Mouse (Mus musculus) intestine, embryonic 15.5 days (tissue): ENCODE results near the gene Ifitm7. TPM values are rescaled to one million over a fixed set of nuclear protein-coding genes. Genes with fewer than 3 reads are reported as not detected.
"Not testable (repeated sequence)": the region's sequence is repeated elsewhere in the genome, so short reads cannot be mapped to it uniquely, and the experiment has no call there.

Source experiments
- ATAC-seq: fragments of 200-750 bp; cut with Nextera tagmentation; 2 replicates; pipeline ENCODE4 v1.8.0; 2017; ENCODE audit warnings: moderate TSS enrichment, moderate library complexity
- H3K27ac ChIP-seq: fragments of 300-500 bp; sonication (generic); 2 replicates; pipeline ENCODE4 v1.5.1; 2015; ENCODE audit warnings: mild to moderate bottlenecking, inconsistent platforms
- H3K27me3 ChIP-seq: fragments of 300-500 bp; sonication (generic); replicated peaks from 2 replicates; pipeline ENCODE4 v1.6.1; 2015; ENCODE audit warnings: inconsistent platforms
- H3K36me3 ChIP-seq: fragments of 300-500 bp; sonication (generic); 2 replicates; pipeline ENCODE4 v1.6.1; 2015; ENCODE audit warnings: inconsistent platforms
- H3K4me1 ChIP-seq: fragments of 300-500 bp; sonication (generic); replicated peaks from 2 replicates; pipeline ENCODE4 v1.6.1; 2015; ENCODE audit warnings: inconsistent platforms
- H3K4me2 ChIP-seq: fragments of 300-500 bp; sonication (generic); replicated peaks from 2 replicates; pipeline ENCODE4 v1.6.1; 2015; ENCODE audit warnings: mild to moderate bottlenecking, inconsistent platforms
- H3K4me3 ChIP-seq: fragments of 300-500 bp; sonication (generic); replicated peaks from 2 replicates; pipeline ENCODE4 v1.5.1; 2015; ENCODE audit warnings: inconsistent platforms
- H3K9ac ChIP-seq: fragments of 300-500 bp; sonication (generic); 2 replicates; pipeline ENCODE4 v1.6.1; 2015; ENCODE audit warnings: inconsistent platforms
- H3K9me3 ChIP-seq: fragments of 300-500 bp; sonication (generic); 2 replicates; pipeline ENCODE4 v1.6.1; 2016; ENCODE audit warnings: inconsistent platforms
- WGBS: fragments of 180-500 bp; shearing (Covaris S2); methylation state at CpG from one replicate; pipeline ENCODE4 v1.1.7; 2015; 5-methylcytosine and 5-hydroxymethylcytosine counted together
- polyA plus RNA-seq: library from polyadenylated mRNA; unstranded; fragments of >200 nt; fragmentation: Nextera tagmentation; extraction: Ambion mirVana; gene quantifications from 2 replicates; pipeline ENCODE4 v1.2.1, GENCODE M21; 2015

Gene Ifitm7
- polyA plus RNA-seq, 1 experiment from 2014 or later, result not detected

GRCm38 (mm10) chr16:14004726-14005125 is 18.0 kb upstream of the Ifitm7 start:
- no peak overlapping the region for H3K9ac ChIP-seq
- H3K4me3 ChIP-seq, result no peak overlapping the region
- no peaks in the 10 kb centered on the region for H3K4me1 ChIP-seq
- H3K4me2 ChIP-seq, result no peak overlapping the region
- no peaks in the 10 kb centered on the region for H3K9me3 ChIP-seq
- 82% methylated on average over 2 of the region's 2 CpGs for WGBS
- H3K36me3 ChIP-seq, result no peaks in the 10 kb centered on the region
- H3K27me3 ChIP-seq, result no peaks in the 10 kb centered on the region
- ATAC-seq, result peak; percentile 60; the same call in 1 of the 2 replicates
- H3K27ac ChIP-seq, result no peak overlapping the region

DNA sequence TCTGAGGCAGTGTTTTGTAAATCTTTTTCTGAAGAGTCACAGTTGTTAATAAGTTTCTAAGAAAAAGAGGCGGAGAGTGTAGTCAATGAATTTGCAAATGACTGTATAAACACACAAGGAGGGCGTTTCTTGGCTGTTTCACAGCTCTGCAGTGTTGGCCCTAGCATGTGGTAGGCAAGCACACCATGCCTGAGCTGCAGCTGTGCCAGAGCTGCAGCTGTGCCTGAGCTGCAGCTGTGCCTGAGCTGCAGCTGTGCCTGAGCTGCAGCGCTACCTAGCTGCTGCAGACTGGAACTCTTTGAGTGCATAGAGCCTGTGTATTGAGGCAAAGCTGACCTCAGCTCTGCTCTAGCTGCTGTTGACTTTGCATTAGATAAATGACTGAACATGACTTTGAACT is 17.5 kb upstream of the Ifitm7 start:
- Histone ChIP-seq H3K27me3 (no peaks in the 10 kb centered on the region), H3K9ac (no peak overlapping the region), H3K4me2 (no peak overlapping the region), H3K36me3 (no peaks in the 10 kb centered on the region), H3K9me3 (no peaks in the 10 kb centered on the region), H3K4me3 (no peak overlapping the region), H3K4me1 (no peaks in the 10 kb centered on the region), H3K27ac (no peak overlapping the region)
- peak; percentile 94 for ATAC-seq
- 24% methylated on average over 3 of the region's 3 CpGs for WGBS

GRCm38 (mm10) chr16:14003386-14004130 is 16.9 kb upstream of the Ifitm7 start:
- H3K4me1 ChIP-seq, result no peaks in the 10 kb centered on the region
- H3K9ac ChIP-seq, result no peak overlapping the region
- no peak overlapping the region for H3K4me3 ChIP-seq
- H3K27ac ChIP-seq, result no peak overlapping the region
- H3K36me3 ChIP-seq, result no peaks in the 10 kb centered on the region
- no peaks in the 10 kb centered on the region for H3K27me3 ChIP-seq
- no peaks in the 10 kb centered on the region for H3K9me3 ChIP-seq
- ATAC-seq, result peak; percentile 64
- WGBS, result 53% methylated on average over 8 of the region's 8 CpGs
- H3K4me2 ChIP-seq, result no peak overlapping the region

DNA sequence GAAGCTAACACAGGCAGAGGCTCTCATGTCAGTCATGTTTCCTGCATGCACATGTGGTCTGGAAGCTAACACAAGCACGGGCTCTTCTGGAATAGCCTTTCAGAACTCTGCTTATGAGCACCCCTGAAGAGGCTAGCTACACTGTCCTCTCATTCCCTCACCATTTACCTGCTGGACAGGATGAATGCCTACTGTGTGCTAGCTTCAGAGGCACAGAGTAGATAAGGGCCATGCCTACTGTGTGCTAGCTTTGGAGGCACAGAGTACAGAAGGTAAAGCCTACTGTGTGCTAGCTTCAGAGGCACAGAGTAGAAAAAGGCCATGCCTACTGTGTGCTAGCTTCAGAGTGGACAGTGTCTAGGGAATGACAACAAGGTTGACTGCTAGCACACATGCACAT is 7.8 kb upstream of the Ifitm7 start:
- Histone ChIP-seq H3K9me3 (no peaks in the 10 kb centered on the region), H3K4me2 (no peak overlapping the region), H3K4me1 (no peaks in the 10 kb centered on the region), H3K36me3 (no peaks in the 10 kb centered on the region), H3K27ac (no peak overlapping the region), H3K27me3 (no peaks in the 10 kb centered on the region), H3K4me3 (no peak overlapping the region), H3K9ac (no peak overlapping the region)
- 78% methylated on average over 1 of the region's 1 CpGs for WGBS
- ATAC-seq, result no peak

GRCm38 (mm10) chr16:13994076-13994475 is 7.4 kb upstream of the Ifitm7 start:
- 82% methylated on average over 1 of the region's 1 CpGs for WGBS
- H3K4me1 ChIP-seq, result no peaks in the 10 kb centered on the region
- no peaks in the 10 kb centered on the region for H3K9me3 ChIP-seq
- no peak overlapping the region for H3K4me3 ChIP-seq
- no peak overlapping the region for H3K27ac ChIP-seq
- H3K27me3 ChIP-seq, result no peaks in the 10 kb centered on the region
- ATAC-seq, result no peak
- H3K4me2 ChIP-seq, result no peak overlapping the region
- H3K36me3 ChIP-seq, result no peaks in the 10 kb centered on the region
- no peak overlapping the region for H3K9ac ChIP-seq

DNA sequence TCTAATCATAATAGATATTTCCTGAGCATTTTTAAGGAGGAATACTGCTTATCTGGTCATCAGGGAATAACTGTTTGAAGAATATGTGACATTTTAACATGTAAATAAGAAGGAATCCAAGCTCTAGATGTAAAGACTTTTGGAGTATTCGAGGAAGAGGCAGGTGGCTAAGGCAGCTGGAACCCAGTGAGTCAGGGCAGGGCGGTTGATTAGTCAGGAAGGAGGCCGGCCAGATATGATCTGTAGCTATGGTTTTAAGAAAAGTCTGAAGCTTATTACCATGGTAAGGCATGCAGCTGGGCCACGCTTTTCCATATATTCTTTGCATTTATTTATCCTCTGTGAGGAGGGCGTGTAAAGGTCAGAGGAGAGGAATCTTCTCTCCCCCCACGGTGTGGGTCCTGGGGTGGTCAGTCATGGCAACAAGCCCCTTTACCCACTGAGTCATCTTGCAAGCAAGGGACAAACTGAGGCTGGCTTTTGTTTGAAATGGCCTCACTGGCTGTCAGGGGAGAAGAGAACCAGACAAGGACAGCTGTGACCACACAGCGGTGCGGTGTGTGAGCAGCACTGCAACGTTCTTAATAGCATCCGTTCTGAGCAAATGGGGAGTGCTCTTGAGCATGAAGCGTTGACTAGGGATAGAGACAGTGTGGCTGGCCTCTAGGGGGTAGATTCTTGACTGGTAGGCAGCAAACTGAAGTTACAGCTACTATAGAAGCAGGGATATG is 6.0 kb upstream of the Ifitm7 start:
- Histone ChIP-seq H3K9ac (no peak overlapping the region), H3K36me3 (no peaks in the 10 kb centered on the region), H3K4me2 (no peak overlapping the region), H3K9me3 (no peaks in the 10 kb centered on the region), H3K4me1 (no peaks in the 10 kb centered on the region), H3K27me3 (no peaks in the 10 kb centered on the region), H3K4me3 (no peak overlapping the region), H3K27ac (no peak overlapping the region)
- no peak for ATAC-seq
- WGBS, result 68% methylated on average over 11 of the region's 11 CpGs

DNA sequence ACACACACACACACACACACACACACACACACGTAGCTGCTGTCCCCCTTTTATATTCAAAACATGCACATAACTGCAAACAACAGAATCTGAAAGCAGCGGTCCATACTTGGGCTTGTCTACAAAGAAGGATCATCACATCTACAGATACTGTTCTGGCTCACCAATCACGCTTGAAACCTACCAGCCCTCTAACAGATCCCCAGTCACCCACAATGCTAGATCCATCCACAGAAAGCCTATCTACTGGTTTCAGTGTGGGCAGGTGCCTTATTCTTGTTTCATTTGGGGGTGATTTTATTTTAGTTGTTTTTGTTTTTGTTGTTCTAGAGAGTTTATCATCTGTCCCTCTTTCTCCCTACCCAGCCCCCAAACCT is 503 bp downstream of the Ifitm7 start:
- Histone ChIP-seq H3K4me3 (peak overlapping the region; percentile 39), H3K4me1 (peaks cover 7% of the 10 kb centered on the region; the same call in 1 of the 2 replicates), H3K36me3 (no peaks in the 10 kb centered on the region), H3K27me3 (no peaks in the 10 kb centered on the region), H3K9ac (peak overlapping the region; percentile 33; the same call in 1 of the 2 replicates), H3K27ac (no peak overlapping the region), H3K9me3 (no peaks in the 10 kb centered on the region), H3K4me2 (peak overlapping the region; percentile 91)
- 59% methylated on average over 3 of the region's 3 CpGs for WGBS
- ATAC-seq, result no peak; the same call in 1 of the 2 replicates

DNA sequence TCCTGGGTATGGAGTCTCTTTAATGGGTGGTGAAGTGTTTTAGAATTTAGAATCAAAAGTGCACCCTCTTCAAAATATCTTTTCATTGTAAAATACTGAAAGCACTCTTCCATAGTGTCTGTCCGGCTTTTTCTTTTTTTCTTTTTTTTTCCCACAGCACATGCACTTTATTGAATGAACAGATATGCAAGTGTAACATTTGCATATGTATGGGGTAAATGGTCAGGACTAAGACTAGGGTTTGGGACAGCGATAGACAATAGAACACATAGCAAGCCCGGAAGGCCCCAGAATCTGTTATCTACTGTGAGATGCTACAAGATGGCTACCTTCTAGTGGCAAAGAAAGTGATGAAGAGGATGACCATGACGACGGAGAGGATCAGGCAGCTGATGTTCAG is 3.5 kb downstream of the Ifitm7 start:
- Histone ChIP-seq H3K9me3 (no peaks in the 10 kb centered on the region), H3K36me3 (no peaks in the 10 kb centered on the region), H3K4me3 (no peak overlapping the region), H3K9ac (no peak overlapping the region), H3K27ac (no peak overlapping the region), H3K4me2 (no peak overlapping the region), H3K27me3 (no peaks in the 10 kb centered on the region), H3K4me1 (peaks cover 7% of the 10 kb centered on the region; the same call in 1 of the 2 replicates)
- WGBS, result 92% methylated on average over 5 of the region's 5 CpGs
- no peak for ATAC-seq

DNA sequence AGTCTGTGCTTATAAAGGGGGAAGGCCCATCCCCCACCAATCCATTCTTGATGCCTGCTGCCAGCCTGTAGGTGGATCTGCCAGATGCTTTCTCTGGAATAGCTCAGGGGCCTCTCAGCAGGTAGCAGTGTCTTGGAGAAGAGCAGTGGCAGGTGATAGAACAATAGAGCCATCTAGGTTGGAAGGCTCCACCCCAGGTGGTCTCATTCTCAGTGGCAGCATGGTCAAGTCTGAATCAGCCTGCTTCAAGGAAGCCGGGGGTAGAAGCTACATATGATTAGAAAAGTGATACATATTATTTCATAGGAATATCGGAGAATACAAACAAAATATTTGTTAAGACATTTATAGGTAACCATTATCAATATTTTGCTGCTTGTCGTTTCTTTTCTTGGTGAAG is 5.0 kb downstream of the Ifitm7 start:
- H3K9me3 ChIP-seq, ATAC-seq, H3K4me2 ChIP-seq, H3K36me3 ChIP-seq, H3K4me3 ChIP-seq, H3K27ac ChIP-seq, H3K9ac ChIP-seq, H3K27me3 ChIP-seq, H3K4me1 ChIP-seq: not testable (repeated sequence)
- WGBS, result 81% methylated on average over 3 of the region's 3 CpGs

- not testable (repeated sequence) for H3K9ac ChIP-seq, H3K4me1 ChIP-seq, H3K4me2 ChIP-seq, H3K4me3 ChIP-seq, H3K27me3 ChIP-seq, ATAC-seq, H3K27ac ChIP-seq, H3K36me3 ChIP-seq, H3K9me3 ChIP-seq
- 62% methylated on average over 1 of the region's 1 CpGs for WGBS
Observed at GRCm38 (mm10) chr16:13977026-13977425, 9.7 kb downstream of the Ifitm7 start.

- H3K4me1 ChIP-seq, H3K4me3 ChIP-seq, H3K9ac ChIP-seq, ATAC-seq, H3K27ac ChIP-seq, H3K9me3 ChIP-seq, H3K27me3 ChIP-seq, H3K4me2 ChIP-seq, H3K36me3 ChIP-seq: not testable (repeated sequence)
- 77% methylated on average over 4 of the region's 4 CpGs for WGBS
Observed at GRCm38 (mm10) chr16:13976358-13976896, 10.3 kb downstream of the Ifitm7 start.

GRCm38 (mm10) chr16:13972051-13972450 is 14.6 kb downstream of the Ifitm7 start:
- no peaks in the 10 kb centered on the region for H3K27me3 ChIP-seq
- no peak overlapping the region for H3K4me3 ChIP-seq
- 94% methylated on average over 8 of the region's 8 CpGs for WGBS
- H3K36me3 ChIP-seq, result no peaks in the 10 kb centered on the region
- no peak for ATAC-seq
- H3K27ac ChIP-seq, result no peak overlapping the region
- no peak overlapping the region for H3K4me2 ChIP-seq
- H3K9ac ChIP-seq, result no peak overlapping the region
- no peaks in the 10 kb centered on the region for H3K4me1 ChIP-seq
- no peaks in the 10 kb centered on the region for H3K9me3 ChIP-seq
